Mouse (Mus musculus): ENCODE data around the gene Krtdap.

Krtdap gene

GRCm38 (mm10) chr7:30837277-30837676 is 49.6 kb downstream of the Krtdap start:
- DNase-seq (ENCODE audit: low spot score in 2 of 2): no peak

- no peak for DNase-seq (ENCODE audit: low spot score in 2 of 2)
Measured at GRCm38 (mm10) chr7:30840306-30840705, 52.6 kb downstream of the Krtdap start.
